Mouse (Mus musculus) Muller cell, postnatal 12 days (primary cell): Measurements from ENCODE around the gene Fbxw21.

Source experiments
- DNase-seq: peaks from one replicate; pipeline ENCODE4 v3.0.0-alpha.2; 2015; ENCODE audit errors: inconsistent ontology term

The Fbxw21 gene

DNA sequence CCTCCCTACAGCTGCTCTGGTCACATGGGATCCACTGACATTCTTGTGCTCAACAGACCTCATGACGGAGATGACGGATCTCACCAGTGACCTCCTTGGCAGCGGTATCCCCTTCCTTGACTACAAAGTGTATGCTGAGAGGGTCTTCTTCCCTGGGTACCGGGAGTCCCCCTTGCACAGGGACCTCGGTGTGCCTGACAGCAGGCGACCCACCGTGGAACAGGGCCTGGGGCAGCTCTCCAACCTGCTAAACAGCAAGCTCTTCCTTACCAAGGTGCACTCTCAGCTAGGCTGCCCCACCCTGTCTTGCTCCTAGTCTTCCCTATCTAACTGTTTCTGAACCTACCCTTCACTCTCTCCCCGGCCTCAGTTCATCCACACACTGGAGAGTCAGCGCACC is 50.2 kb downstream of the Fbxw21 start:
- DNase-seq: no peak

DNA sequence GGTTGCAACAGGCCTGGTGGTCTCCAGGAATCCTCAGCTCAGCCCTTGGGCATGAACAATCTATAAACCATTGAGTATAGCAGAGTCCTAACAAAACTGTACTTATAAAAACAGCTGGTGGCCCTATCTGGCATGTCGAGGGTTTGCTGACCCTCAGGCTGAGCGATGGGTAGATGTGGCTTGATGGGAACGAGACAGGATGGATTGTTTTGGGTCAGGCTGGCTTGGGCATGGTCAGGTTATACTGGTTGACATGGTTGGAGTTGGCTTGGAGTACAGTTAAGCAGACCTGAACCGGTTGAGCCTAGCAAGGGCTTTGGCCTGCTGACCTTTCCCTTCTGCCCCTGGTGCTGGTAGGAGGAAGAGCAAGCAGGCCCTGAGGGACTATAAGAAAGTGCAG is 50.7 kb downstream of the Fbxw21 start:
- DNase-seq: no peak

DNA sequence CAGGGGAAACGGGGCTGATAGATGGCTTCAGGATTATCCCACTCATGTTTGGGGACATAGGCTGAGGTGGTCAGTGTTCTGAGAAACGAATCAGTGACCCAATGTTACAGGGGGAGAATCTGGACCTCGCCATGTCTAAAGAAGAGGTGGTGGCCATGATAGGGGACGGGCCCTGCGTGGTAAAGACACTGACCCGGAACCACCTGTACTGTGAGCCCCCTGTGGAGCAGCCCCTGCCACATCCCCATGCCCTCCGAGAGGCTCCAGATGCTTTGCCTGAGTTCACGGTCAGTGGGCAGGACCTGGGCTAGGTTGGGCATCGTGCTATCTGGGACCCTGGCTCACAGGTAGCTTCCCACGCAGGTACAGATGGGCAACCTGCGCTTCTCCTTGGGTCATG is 51.6 kb downstream of the Fbxw21 start:
- no peak for DNase-seq

DNA sequence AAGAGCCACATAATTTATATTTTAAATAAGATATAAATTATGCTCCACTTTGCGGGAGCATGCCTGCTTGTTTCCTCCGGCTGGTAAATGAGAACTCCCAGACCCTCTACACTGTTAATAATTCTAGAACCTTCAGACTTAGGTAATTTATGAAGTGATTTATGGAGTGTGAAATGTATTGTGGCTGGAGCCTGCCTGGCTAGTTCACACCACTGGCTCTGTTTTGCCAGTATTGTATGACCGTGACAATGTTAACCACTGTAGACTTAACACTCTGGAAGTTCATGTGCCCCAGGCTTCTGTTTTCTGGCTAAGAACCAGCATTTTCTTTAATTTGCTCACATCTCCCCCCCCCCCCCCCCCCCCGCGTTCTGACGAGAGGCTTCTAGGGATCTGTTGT is 54.5 kb downstream of the Fbxw21 start:
- DNase-seq: no peak

DNA sequence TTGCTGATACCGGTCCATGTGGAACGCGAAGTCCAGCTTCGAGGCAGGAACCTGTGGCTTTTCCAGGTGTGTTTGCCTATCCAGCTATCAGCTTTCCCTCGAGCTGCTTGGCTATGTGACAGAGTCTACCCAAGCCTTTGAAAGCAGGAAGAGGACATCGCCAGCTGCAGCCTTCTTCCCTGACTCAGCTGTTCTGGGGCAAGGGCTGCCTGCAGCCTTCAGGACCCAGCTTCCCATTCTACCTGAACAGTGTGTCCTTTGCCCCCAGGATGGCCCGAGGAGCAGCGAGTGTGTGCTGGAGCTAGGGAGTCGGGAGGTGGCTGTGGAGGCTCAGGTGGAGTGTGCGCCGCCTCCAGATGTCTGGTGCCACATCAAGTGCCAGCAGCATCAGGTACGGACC is 56.2 kb downstream of the Fbxw21 start:
- no peak for DNase-seq

DNA sequence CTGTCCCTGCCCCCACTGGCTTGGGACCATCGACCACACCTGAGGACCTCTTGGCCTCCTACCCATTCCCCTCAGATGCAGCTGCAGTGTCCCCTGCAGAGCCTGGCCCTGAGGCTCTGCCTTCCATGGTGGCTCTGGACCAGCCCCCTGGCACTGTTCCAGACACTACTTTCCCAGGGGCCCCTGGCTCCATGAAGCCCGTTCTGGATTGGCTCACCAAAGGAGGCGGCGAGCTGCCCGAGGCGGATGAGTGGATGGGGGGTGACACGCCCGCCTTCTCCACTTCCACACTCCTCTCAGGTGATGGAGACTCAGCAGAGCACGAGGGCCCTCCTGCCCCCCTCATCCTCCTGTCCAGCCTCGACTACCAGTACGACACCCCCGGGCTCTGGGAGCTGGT is 56.8 kb downstream of the Fbxw21 start:
- DNase-seq: no peak

DNA sequence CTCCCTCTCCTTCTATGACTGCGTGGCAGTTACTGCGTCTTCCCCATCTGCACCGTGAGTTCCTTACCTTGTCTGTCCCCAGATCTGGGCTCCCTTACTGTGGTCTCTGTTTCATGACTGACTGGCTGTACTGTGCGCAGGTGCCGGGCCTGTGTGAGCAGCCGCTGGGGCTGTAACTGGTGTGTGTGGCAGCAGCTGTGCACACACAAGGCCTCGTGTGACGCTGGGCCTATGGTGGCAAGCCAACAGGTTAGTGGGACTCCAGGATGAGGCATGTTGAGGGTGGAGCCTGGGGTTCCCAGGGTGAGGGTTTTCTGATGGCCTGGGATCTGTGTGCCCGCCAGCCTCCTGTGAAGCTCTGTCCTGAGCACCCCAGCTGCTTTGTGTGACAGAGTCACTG is 57.8 kb downstream of the Fbxw21 start:
- DNase-seq: no peak

DNA sequence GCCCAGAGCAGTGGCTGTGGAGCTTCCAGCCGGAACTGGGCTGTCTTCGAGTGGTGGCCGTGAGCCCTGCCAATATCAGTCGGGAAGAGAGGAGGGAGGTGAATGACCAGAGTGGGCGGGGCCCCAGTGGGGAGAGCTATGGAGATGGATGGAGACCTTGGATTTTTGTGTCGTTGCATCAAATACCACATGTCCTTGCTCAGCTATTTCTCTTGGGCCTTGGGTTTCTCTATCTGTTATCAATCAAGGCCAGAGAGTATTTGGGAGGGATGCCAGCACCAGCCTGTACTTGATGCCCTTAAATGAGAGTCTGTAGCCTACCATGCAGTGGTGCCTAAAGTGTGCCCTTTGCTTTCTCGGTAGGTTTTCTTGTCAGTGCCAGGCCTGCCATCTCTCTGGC is 58.6 kb downstream of the Fbxw21 start:
- peak; percentile 27 for DNase-seq

DNA sequence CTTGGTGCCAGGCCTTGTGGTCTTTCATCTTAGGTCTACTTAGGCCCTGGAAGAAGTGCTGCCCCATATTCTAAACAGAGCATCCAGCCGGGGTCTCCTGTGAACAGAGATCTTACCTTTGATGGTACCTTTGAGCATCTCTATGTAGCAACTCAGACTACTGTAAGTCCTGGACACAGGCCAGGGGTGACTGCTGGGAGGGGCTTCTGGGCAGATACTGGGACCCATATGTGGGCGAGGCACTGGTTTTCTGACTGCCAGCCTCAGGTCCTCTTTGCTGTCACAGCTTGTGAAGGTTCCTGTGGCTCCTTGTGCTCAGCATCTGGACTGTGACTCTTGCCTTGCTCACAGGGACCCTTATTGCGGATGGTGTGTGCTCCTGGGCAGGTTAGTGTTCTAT is 59.3 kb downstream of the Fbxw21 start:
- DNase-seq: no peak

DNA sequence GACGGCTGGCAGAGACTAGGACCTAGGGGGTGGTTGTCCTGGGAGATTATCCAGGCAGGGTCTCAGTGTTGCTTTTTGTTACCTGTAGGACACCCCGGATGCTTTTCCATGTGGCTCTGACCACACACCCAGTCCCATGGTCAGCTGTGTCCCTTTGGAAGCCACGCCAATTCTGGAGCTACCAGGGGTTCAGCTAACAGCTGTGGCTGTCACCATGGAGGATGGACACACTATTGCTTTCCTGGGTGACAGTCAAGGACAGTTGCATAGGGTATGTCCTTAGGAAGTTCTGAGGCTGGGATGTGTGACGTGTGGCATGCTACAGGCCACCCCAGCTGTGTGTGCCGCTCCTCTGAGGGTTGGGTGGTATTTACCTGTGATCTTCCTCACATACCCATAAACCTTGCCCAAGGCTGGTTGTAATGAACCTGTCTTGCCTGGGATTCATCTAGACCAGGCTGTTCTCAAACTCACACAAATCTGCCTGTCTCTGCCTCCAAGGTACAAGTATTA is 59.9 kb downstream of the Fbxw21 start:
- DNase-seq: no peak

DNA sequence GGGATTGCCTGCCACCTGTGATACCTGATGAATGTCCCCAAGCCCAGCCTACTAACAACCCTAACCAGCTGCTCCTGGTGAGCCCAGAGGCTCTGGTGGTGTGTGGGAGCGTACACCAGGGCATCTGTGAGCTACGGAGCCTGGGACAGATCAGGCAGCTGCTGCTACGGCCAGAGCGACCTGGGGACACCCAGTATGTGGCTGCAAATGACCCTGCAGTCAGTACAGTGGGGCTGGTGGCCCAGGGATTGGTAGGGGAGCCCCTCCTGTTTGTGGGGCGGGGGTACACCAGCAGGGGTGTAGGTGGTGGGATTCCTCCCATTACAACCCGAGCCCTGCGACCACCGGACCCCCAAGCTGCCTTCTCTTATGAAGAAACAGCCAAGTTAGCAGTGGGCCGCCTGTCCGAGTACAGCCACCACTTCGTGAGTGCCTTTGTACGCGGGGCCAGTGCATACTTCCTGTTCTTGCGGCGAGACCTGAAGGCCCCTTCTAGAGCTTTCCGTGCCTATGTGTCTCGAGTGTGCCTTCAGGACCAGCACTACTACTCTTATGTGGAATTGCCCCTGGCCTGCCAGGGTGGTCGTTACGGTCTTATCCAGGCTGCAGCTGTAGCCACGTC is 61.4 kb downstream of the Fbxw21 start:
- no peak for DNase-seq

DNA sequence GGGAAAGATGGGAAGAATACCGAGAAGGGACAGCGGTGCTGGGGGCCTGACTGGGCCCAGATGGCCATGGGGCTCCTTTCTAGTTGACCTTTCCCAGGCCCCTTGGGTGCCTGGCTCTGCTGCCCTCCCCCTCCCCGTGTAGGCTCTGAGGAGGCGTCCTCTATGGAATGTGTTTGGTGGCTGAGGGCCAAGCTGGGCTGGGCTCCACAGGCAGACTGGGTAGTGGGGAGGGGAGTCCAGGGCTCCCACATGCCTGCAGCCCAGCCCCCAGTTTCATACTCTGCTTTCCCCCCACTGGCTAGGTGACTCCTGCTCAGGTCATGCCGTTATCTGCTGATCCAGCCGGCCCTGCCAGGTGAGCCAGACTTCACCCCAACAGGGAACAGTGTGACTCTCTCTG is 62.9 kb downstream of the Fbxw21 start:
- DNase-seq: peak; percentile 84

DNA sequence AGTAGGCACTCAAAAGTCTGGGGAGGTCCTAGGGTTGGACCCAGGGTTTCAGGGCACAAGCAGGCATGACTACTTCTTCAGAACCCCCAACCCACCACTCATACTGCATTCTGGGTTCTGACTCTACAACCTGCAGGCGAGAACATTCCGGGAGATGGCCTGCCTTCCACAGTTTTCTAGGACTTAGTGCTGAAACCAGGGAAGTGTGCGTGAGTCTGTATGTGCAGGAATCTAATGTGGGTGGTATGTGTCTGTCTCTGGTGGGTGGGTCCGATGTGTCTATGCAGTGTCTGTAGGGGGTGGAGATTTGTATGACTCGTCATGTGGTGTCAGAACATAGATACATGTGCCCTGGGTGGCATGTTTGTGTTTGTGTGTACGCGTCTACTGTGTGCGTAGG is 63.5 kb downstream of the Fbxw21 start:
- DNase-seq: peak; percentile 51

DNA sequence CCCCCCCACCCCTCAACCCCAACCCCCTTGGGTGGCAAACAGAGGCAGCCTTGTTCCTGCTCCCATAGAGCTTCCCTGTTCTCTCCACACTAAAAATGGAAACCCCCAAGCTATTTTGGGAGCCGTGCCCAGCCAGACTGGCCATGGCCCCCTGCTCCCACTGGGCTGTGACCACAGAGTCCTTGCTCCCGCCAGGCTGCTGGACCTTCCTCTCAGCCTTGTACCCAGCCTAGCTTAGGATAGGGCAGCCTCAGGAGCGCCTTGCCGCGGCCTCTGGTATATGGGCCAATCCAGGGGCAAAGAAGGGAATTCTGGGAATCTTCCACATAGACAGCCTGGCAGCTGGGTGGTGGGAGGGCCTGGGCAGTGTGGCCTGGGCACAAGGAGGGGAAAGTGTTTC is 64.0 kb downstream of the Fbxw21 start:
- DNase-seq: peak; percentile 94

DNA sequence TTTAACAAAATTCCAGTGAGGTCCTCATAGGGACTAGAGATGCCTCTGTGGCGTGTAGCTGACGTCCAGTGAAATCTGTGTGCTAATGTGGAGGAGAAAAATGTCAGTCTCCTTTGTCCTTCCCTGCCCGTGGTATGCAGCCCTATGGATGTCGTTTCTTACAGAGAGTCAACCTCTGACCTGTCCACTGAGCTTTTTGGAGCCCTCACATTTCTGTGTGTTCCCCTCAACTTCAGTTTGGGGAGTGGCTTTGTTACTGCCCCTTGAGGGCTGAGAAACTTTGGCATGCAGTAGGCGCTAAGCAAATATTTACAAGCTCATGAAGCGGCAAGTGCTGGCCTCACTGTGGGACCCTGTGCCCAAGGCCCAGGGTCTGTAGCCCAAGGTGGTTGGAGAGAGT is 64.5 kb downstream of the Fbxw21 start:
- DNase-seq: peak; percentile 73

DNA sequence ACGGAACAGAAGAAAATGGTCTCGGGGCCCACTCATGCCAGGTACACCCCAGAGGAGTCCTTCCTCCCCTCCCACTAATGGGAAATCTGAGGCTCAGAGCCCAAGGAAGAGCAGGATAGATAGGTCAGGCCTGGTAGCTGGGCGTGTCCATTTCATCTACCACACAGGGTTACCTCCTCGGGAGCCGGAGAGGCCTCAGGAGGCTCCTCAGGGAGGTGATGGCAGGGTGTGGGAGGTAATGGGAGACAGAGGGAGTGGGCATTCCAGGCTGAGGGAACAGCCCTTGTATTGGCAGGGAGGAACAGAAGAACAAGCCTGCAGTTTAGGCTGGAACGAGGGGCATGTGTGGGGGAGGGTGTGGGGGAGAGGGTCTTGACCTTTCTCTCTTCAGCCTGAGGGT is 65.0 kb downstream of the Fbxw21 start:
- DNase-seq: peak; percentile 47

DNA sequence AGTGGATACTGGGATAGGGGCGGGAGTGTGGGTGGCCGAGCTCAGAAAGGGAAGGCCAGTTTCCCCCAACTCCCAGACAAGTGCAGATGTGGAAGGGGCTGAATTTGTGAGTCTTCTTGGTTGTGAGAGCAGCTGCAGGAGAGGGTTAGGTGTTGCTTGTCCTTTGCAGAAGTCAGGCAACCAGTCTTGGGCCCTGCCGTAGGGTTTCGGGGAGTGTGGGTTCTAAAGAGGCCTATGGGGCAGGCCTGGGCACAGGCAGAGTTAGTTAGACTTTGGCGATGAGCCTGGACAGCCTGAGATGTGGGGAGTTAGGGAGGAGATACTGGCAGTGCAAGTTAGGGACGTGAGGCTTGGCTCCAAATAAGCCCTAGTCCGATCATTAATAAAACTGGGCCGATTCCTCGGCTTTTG is 65.6 kb downstream of the Fbxw21 start:
- DNase-seq: peak; percentile 54

DNA sequence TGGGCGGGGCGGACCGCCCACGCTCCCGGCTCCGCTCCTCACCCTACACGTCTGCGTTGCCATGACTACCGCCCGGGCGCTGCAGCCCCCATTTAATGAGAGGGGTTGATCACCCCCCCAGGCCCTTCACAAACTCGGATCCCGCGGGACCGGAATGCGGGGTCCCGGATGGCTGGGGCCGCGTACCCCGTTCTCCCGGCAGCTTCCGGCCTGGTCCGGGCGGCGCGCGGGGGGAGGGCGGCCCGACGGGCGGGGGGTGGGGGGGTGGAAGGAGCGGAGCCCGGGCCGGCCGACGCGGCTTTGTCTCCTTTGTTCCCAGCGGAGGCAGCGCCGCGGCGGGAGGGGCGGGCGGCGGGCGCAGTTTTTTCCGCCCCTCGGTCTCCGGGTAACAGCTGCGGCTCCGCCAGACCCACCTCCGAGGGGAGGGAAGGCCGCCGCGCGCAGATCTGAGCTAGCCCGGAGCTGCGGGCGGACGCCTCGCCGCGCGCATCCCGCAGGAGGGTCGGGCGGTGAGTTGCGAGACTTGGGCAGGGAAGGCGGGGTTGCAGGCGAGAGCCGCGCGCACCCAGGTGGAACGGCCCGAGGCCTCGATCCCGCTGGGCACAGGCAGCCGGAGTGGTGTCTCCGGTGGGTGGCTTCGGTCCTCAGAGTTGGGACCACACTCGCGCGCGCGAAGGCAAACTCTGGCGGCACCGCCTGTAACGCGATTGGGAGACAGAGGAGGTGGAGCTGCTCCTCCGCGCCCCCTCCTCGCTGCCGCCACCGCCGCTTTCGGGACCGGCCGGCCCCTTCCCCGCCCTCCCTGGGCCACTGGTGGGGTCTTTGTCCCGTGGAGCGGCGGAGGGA is 66.5 kb downstream of the Fbxw21 start, which contains the start of gene Plxnb1:
Gene Plxnb1, plus strand, starts transcription at position 253 of the 846 bp plus-strand sequence.
- DNase-seq: peak; percentile 89

DNA sequence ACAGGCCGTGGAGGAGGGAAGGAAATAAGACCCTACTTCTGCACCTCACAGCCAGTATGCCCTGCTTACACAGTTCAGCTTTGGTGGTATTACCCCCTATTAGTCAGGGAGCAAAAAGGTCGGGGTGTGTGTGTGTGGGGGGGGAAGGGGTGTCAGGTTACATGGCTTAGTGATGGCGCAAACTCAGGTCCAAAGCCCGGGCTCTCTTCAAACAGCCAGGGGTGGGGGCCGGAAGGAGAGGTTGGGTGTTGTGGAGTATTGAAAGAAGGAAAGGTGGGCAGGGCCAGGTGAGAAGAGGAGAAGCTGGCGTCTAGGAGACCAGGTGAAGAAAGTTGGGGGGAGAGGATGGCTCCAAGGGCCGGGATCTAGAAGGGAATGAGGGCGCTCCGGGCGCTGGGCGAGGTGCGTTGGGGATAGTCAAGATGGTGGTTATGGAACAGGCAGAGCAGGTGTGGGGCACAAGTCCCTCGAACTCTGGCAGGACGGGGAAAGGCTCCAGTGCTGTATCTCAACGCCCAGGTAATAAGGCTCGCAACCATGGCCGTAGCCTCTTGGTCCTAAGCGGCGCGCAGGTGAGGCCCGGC is 67.2 kb downstream of the Fbxw21 start:
- DNase-seq: peak; percentile 57

DNA sequence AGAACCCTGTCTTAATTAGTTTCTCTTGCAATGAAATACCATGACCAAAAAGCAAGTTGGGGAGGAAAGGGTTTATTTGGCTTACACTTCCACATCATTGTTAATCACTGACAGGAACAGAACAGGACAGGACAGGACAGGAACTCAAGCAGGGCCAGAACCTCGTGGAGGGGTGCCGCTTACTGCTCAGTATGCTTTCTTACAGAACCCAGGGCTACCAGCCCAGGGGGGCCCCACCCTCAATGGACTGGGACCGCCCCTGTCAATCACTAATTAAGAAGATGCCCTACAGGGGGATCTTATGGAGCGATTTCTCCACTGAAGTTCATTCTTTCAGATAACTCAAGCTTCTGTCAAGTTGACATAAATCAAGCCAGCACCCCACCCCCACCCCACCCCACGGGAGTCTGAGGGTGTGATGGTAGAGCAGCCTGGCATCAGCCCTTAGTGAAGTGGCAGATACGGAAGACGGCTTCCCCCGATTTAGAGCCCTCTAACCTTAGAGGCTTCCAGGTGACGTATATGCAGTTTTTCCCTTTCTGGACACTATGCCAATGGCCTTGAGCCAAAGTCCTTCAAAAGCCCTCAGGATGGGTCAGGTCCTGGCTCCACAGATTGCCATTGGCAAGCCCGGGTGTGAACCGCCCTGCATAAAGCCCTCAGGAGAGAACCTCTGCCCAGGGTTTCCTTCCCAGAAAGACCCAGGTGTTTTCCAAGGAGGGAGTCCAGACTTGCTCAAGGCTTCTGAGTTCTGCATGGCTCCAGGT is 67.9 kb downstream of the Fbxw21 start:
- DNase-seq: no peak

DNA sequence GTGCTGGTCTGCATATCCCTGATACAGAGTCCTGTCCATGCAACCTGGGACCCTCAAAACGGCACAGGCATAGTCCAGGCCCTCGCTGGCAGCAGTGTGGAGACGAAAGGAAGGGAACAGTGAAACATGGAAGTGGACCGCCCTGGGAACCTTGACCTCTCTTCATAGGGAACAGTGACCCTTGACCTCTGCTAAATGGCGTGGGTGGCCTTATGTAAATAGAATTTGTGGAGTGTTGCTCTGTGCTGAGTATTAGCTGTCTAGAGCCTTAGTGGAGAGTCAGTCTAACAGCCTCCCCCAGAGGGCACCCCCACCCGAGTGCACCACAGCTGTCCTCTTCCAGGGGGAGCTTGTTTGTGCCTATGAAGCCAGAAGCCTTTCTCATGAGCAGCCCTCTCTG is 69.0 kb downstream of the Fbxw21 start:
- DNase-seq: no peak

DNA sequence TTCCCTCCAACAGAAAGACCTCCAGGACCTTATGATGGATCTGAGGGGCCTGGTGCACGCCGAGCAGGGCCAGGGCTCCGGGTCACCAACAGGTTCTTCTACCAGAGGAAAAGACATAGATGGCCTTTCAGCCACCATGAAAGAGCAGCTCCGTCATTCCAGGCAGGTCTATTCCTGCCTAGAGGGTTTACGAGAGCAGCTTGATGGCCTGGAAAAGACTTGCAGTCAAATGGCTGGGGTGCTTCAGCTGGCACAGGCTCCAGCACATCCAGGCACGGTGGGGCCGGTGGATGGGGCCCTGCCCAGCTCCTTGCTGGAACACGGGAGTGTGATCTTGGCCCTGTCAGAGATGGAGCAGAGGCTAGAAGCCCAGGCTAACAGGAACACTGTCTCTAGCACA is 70.0 kb downstream of the Fbxw21 start:
- DNase-seq: no peak
